Comparison of ENCODE assay signal across 19 mouse cellular contexts in the genomic region with DNA sequence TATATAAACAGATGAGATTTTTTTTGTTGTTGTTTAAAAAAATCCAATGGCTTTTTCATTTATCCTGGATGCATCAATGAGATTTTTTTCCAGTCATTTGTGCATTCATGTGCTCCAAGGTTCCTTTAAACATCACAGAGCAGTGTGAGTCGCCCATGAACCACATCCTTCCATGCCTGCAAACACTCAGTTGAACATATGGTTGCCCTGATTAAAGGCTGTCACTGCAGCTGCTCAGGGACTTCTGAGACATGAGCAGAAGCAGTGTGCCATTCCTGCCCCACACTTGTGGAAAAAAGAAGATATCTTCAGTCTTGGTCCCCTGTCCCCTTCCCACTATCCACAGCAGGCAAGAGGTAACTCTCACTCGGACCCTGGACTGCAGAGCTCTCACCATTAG.
DNase-seq lines count a peak whose midpoint lies in the region; ATAC-seq and TF ChIP-seq lines count a peak whose summit lies in the region.
"Had no signal": no experiment of that assay in that cellular context is flagged by ENCODE, and none has a peak within 500 bp of the region (broad histone marks: within the 10 kb centered on the region; RNA-seq: fewer than 3 reads in every experiment).

No protein-coding gene starts in this region.

- ATAC-seq in forebrain, postnatal 0 days: peak; percentile 27; the same call in 1 of the 2 replicates
- ATAC-seq in forebrain, embryonic 13.5 days: no peak
- no peak for ATAC-seq in hindbrain, embryonic 12.5 days (ENCODE audit: low FRiP score)
- no peak for ATAC-seq in midbrain, postnatal 0 days (ENCODE audit: low FRiP score)
- no peak for ATAC-seq in midbrain, embryonic 11.5 days (ENCODE audit: low FRiP score)
- ATAC-seq: intestine, embryonic 15.5 days; liver, embryonic 12.5 days had no signal

- H3K4me1 ChIP-seq in forebrain, postnatal 0 days (ENCODE audit: insufficient read depth): no peaks in the 10 kb centered on the region
- peaks cover 18% of the 10 kb centered on the region for H3K4me1 ChIP-seq in forebrain, embryonic 13.5 days
- peaks cover 52% of the 10 kb centered on the region for H3K4me1 ChIP-seq in hindbrain, embryonic 10.5 days (replicated peaks)
- H3K4me1 ChIP-seq in hindbrain, embryonic 12.5 days: peaks cover 17% of the 10 kb centered on the region; the same call in 1 of the 2 replicates
- H3K4me1 ChIP-seq in midbrain, postnatal 0 days (ENCODE audit: insufficient read depth, low read length): no peaks in the 10 kb centered on the region
- peaks cover 4% of the 10 kb centered on the region; the same call in 1 of the 2 replicates for H3K4me1 ChIP-seq in midbrain, embryonic 11.5 days (ENCODE audit: control insufficient read depth, insufficient read depth, low read length)
- no peaks in the 10 kb centered on the region for H3K4me1 ChIP-seq in thymus, adult 2 months (replicated peaks; ENCODE audit: control insufficient read depth, insufficient read depth, low read length)

- H3K27me3 ChIP-seq in forebrain, postnatal 0 days (ENCODE audit: insufficient read depth, low read length): no peaks in the 10 kb centered on the region
- H3K27me3 ChIP-seq in forebrain, embryonic 13.5 days: no peaks in the 10 kb centered on the region
- no peaks in the 10 kb centered on the region for H3K27me3 ChIP-seq in hindbrain, embryonic 10.5 days (ENCODE audit: insufficient read depth, poor library complexity, severe bottlenecking)
- H3K27me3 ChIP-seq in hindbrain, embryonic 12.5 days: no peaks in the 10 kb centered on the region
- H3K27me3 ChIP-seq in midbrain, postnatal 0 days (ENCODE audit: insufficient read depth, low read length): no peaks in the 10 kb centered on the region
- no peaks in the 10 kb centered on the region for H3K27me3 ChIP-seq in midbrain, embryonic 11.5 days (ENCODE audit: control insufficient read depth, insufficient read depth, low read length)
- no peaks in the 10 kb centered on the region for H3K27me3 ChIP-seq in thymus, adult 2 months (ENCODE audit: control insufficient read depth, insufficient read depth, low read length)
- H3K27me3 ChIP-seq: intestine, embryonic 15.5 days; liver, embryonic 12.5 days; midbrain, embryonic 12.5 days had no signal

- H3K9me3 ChIP-seq in forebrain, postnatal 0 days (ENCODE audit: low read length): no peaks in the 10 kb centered on the region
- no peaks in the 10 kb centered on the region for H3K9me3 ChIP-seq in forebrain, embryonic 13.5 days (replicated peaks)
- H3K9me3 ChIP-seq in hindbrain, embryonic 10.5 days: no peaks in the 10 kb centered on the region
- no peaks in the 10 kb centered on the region for H3K9me3 ChIP-seq in hindbrain, embryonic 12.5 days (replicated peaks)
- H3K9me3 ChIP-seq in midbrain, postnatal 0 days (ENCODE audit: low read length): no peaks in the 10 kb centered on the region
- H3K9me3 ChIP-seq in midbrain, embryonic 11.5 days (ENCODE audit: control insufficient read depth, low read length): no peaks in the 10 kb centered on the region
- H3K9me3 ChIP-seq: intestine, embryonic 15.5 days; liver, embryonic 12.5 days; midbrain, embryonic 12.5 days had no signal

- no peaks in the 10 kb centered on the region for H3K36me3 ChIP-seq in forebrain, postnatal 0 days (ENCODE audit: insufficient read depth)
- H3K36me3 ChIP-seq in forebrain, embryonic 13.5 days (ENCODE audit: poor library complexity, severe bottlenecking): no peaks in the 10 kb centered on the region
- H3K36me3 ChIP-seq in hindbrain, embryonic 10.5 days: no peaks in the 10 kb centered on the region
- H3K36me3 ChIP-seq in hindbrain, embryonic 12.5 days: no peaks in the 10 kb centered on the region
- H3K36me3 ChIP-seq in midbrain, postnatal 0 days (ENCODE audit: insufficient read depth, low read length): no peaks in the 10 kb centered on the region
- H3K36me3 ChIP-seq in midbrain, embryonic 11.5 days (ENCODE audit: control insufficient read depth, insufficient read depth, low read length): no peaks in the 10 kb centered on the region
- no peaks in the 10 kb centered on the region for H3K36me3 ChIP-seq in thymus, adult 2 months (ENCODE audit: control insufficient read depth, insufficient read depth, low read length)
- H3K36me3 ChIP-seq: intestine, embryonic 15.5 days; liver, embryonic 12.5 days; midbrain, embryonic 12.5 days had no signal

- DNase-seq in forebrain, postnatal 0 days: peak; percentile 23
- no peak for DNase-seq in hindbrain, embryonic 10.5 days (ENCODE audit: low spot score)
- peak; percentile 59 for DNase-seq in midbrain, postnatal 0 days (ENCODE audit: low spot score)
- no peak for DNase-seq in midbrain, embryonic 11.5 days (ENCODE audit: low spot score, missing footprints)
- DNase-seq in retina, postnatal 1 day: peak; percentile 34
- no peak for DNase-seq in thymus, adult 2 months
- DNase-seq: adrenal gland, postnatal 10 days; cerebellum, adult 2 months; heart, postnatal 4 days; lung, embryonic 14.5 days; lung, postnatal 4 days; spleen, adult 18-20 months had no signal

- WGBS in forebrain, postnatal 0 days: 48% methylated on average over 2 of the region's 2 CpGs
- 59% methylated on average over 2 of the region's 2 CpGs for WGBS in forebrain, embryonic 13.5 days
- 69% methylated on average over 2 of the region's 2 CpGs for WGBS in hindbrain, embryonic 10.5 days
- WGBS in hindbrain, embryonic 12.5 days: 75% methylated on average over 2 of the region's 2 CpGs
- WGBS in midbrain, postnatal 0 days: 67% methylated on average over 2 of the region's 2 CpGs
- 66% methylated on average over 2 of the region's 2 CpGs for WGBS in midbrain, embryonic 11.5 days
- WGBS in thymus, adult 2 months: 52% methylated on average over 2 of the region's 2 CpGs

- H3K4me2 ChIP-seq in forebrain, postnatal 0 days (ENCODE audit: low read depth): no peak overlapping the region
- no peak overlapping the region for H3K4me2 ChIP-seq in forebrain, embryonic 13.5 days
- H3K4me2 ChIP-seq in hindbrain, embryonic 12.5 days (replicated peaks): no peak overlapping the region
- H3K4me2 ChIP-seq in midbrain, postnatal 0 days (ENCODE audit: low read depth, low read length, poor library complexity, severe bottlenecking): no peak overlapping the region
- no peak overlapping the region for H3K4me2 ChIP-seq in midbrain, embryonic 11.5 days
- H3K4me2 ChIP-seq: intestine, embryonic 15.5 days; liver, embryonic 12.5 days; lung, embryonic 14.5 days; midbrain, embryonic 12.5 days had no signal

- H3K9ac ChIP-seq in forebrain, postnatal 0 days: no peak overlapping the region
- no peak overlapping the region for H3K9ac ChIP-seq in forebrain, embryonic 13.5 days
- H3K9ac ChIP-seq in hindbrain, embryonic 12.5 days: no peak overlapping the region
- no peak overlapping the region for H3K9ac ChIP-seq in midbrain, postnatal 0 days (replicated peaks; ENCODE audit: low read length, poor library complexity, severe bottlenecking)
- H3K9ac ChIP-seq in midbrain, embryonic 11.5 days (ENCODE audit: low read length): no peak overlapping the region
- H3K9ac ChIP-seq: intestine, embryonic 15.5 days; liver, embryonic 12.5 days; lung, embryonic 14.5 days; midbrain, embryonic 12.5 days had no signal

- no peak overlapping the region for H3K4me3 ChIP-seq in forebrain, postnatal 0 days (ENCODE audit: low read depth, low read length)
- H3K4me3 ChIP-seq in forebrain, embryonic 13.5 days: no peak overlapping the region
- H3K4me3 ChIP-seq in hindbrain, embryonic 10.5 days: no peak overlapping the region
- no peak overlapping the region for H3K4me3 ChIP-seq in hindbrain, embryonic 12.5 days
- no peak overlapping the region for H3K4me3 ChIP-seq in midbrain, postnatal 0 days (ENCODE audit: low read depth, low read length)
- no peak overlapping the region for H3K4me3 ChIP-seq in midbrain, embryonic 11.5 days (ENCODE audit: low read depth, low read length)
- no peak overlapping the region for H3K4me3 ChIP-seq in thymus, adult 2 months (ENCODE audit: control insufficient read depth, insufficient read depth, low read length)
- H3K4me3 ChIP-seq: erythroblast, embryonic 14.5 days; intestine, embryonic 15.5 days; liver, embryonic 12.5 days; midbrain, embryonic 12.5 days had no signal

- no peak for TF ChIP-seq POLR2A in thymus, adult 2 months (IDR thresholded peaks at IDR 0.05; ENCODE audit: control insufficient read depth, extremely low read depth, insufficient read depth, low read length, poor library complexity)

- no peak overlapping the region for H3K27ac ChIP-seq in forebrain, postnatal 0 days (ENCODE audit: low read depth, low read length)
- H3K27ac ChIP-seq in forebrain, embryonic 13.5 days: no peak overlapping the region
- H3K27ac ChIP-seq in hindbrain, embryonic 10.5 days: peak overlapping the region; percentile 23; the same call in 1 of the 2 replicates
- H3K27ac ChIP-seq in hindbrain, embryonic 12.5 days: no peak overlapping the region
- H3K27ac ChIP-seq in midbrain, postnatal 0 days (ENCODE audit: low read depth, low read length): no peak overlapping the region
- no peak overlapping the region for H3K27ac ChIP-seq in midbrain, embryonic 11.5 days (ENCODE audit: low read depth, low read length)
- no peak overlapping the region for H3K27ac ChIP-seq in thymus, adult 2 months (ENCODE audit: control insufficient read depth, insufficient read depth, low read length)
- H3K27ac ChIP-seq: intestine, embryonic 15.5 days; kidney, postnatal 0 days; liver, embryonic 12.5 days; midbrain, embryonic 12.5 days had no signal

- TF ChIP-seq CTCF in forebrain, postnatal 0 days (IDR thresholded peaks at IDR 0.05; ENCODE audit: low read depth): no peak
- no peak for TF ChIP-seq CTCF in midbrain, postnatal 0 days (IDR thresholded peaks at IDR 0.05)
- TF ChIP-seq CTCF in thymus, adult 2 months (IDR thresholded peaks at IDR 0.05; ENCODE audit: borderline replicate concordance, control insufficient read depth, extremely low read depth, insufficient read depth, low read length, poor library complexity): no peak

Comparison
In these comparisons a context has a peak if more than half of its experiments do, and no peak if none do; other contexts are left out.
1. DNase-seq: peak in forebrain, postnatal 0 days (single experiment), midbrain, postnatal 0 days (single experiment) and retina, postnatal 1 day (single experiment); none in hindbrain, embryonic 10.5 days (single experiment), midbrain, embryonic 11.5 days (single experiment) and thymus, adult 2 months (single experiment).